Mouse (Mus musculus) midbrain, embryonic 11.5 days (tissue): ENCODE measurements around the gene Vti1a. TPM values are rescaled to one million over a fixed set of nuclear protein-coding genes. Genes with fewer than 3 reads are reported as not detected.

Experiments used
- ATAC-seq: fragments of 200-750 bp; cut with Nextera tagmentation; 2 replicates; pipeline ENCODE4 v1.8.0; 2017; ENCODE audit warnings: moderate TSS enrichment, moderate library complexity; ENCODE audit not compliant: low FRiP score
- DNase-seq: peaks from one replicate; pipeline ENCODE4 v3.0.0; 2015; ENCODE audit warnings: low spot score; ENCODE audit errors: missing footprints
- H3K27ac ChIP-seq: fragments of 300-500 bp; sonication (generic); 2 replicates; pipeline ENCODE4 v1.5.1; 2014; ENCODE audit warnings: low read depth, low read length
- H3K27me3 ChIP-seq: fragments of 300-500 bp; sonication (generic); 2 replicates; pipeline ENCODE4 v1.6.1; 2014; ENCODE audit warnings: mild to moderate bottlenecking, low read length, moderate library complexity, mixed read lengths; ENCODE audit not compliant: control insufficient read depth, insufficient read depth
- H3K36me3 ChIP-seq: fragments of 300-500 bp; sonication (generic); 2 replicates; pipeline ENCODE4 v1.6.1; 2014; ENCODE audit warnings: mild to moderate bottlenecking, low read length, moderate library complexity, mixed read lengths; ENCODE audit not compliant: control insufficient read depth, insufficient read depth
- H3K4me1 ChIP-seq: fragments of 300-500 bp; sonication (generic); 2 replicates; pipeline ENCODE4 v1.6.1; 2014; ENCODE audit warnings: low read length; ENCODE audit not compliant: control insufficient read depth, insufficient read depth
- H3K4me2 ChIP-seq: fragments of 300-500 bp; sonication (generic); 2 replicates; pipeline ENCODE4 v1.6.1; 2014; ENCODE audit warnings: mild to moderate bottlenecking, moderate library complexity
- H3K4me3 ChIP-seq: fragments of 300-500 bp; sonication (generic); 2 replicates; pipeline ENCODE4 v1.5.1; 2014; ENCODE audit warnings: low read depth, low read length
- H3K9ac ChIP-seq: fragments of 300-500 bp; sonication (generic); 2 replicates; pipeline ENCODE4 v1.6.1; 2014; ENCODE audit warnings: low read length
- H3K9me3 ChIP-seq: fragments of 300-500 bp; sonication (generic); 2 replicates; pipeline ENCODE4 v1.6.1; 2016; ENCODE audit warnings: low read length; ENCODE audit not compliant: control insufficient read depth
- WGBS: fragments of 180-500 bp; shearing (Covaris S2); extraction: QIAGEN DNeasy Blood & Tissue Kit; methylation state at CpG from one replicate; pipeline ENCODE4 v1.1.7; 2014; 5-methylcytosine and 5-hydroxymethylcytosine counted together
- polyA plus RNA-seq: library from polyadenylated mRNA; unstranded; fragments of >200 nt; fragmentation: Nextera tagmentation; extraction: Ambion mirVana; gene quantifications from 2 replicates; pipeline ENCODE4 v1.2.1, GENCODE M21; 2014

Gene Vti1a
- polyA plus RNA-seq, 1 experiment from 2014 or later: 27.1 TPM

DNA sequence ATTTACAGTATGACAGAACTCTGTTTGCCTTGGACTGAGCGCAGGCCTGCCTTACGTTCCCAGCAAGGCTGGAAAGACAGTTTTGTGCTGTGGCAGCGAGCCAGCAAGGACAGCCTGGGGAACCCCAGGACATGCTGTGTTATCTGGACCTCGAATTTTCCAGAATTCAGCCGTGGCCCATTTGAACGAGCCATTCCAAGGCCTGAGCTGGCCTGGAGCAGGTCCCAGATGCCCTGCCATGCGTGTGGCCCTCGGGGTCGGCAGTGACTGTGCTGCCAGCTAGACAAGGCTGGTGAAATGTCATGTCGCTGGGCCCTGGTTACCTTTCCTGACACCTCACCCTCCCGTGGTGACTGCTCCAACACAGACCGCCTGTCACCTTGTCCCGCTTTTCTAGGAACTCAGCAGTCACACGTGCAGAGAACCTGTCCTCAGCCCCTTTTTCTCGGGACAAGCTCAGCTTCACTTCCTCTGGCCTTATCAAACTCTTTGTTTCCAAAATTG lies 247.1 kb downstream of the Vti1a start:
- no peak overlapping the region for H3K4me3 ChIP-seq
- H3K36me3 ChIP-seq: no peaks in the 10 kb centered on the region
- H3K4me1 ChIP-seq: peaks cover 6% of the 10 kb centered on the region; the same call in 1 of the 2 replicates
- no peak overlapping the region for H3K27ac ChIP-seq
- no peaks in the 10 kb centered on the region for H3K9me3 ChIP-seq
- H3K27me3 ChIP-seq: peaks cover 5% of the 10 kb centered on the region
- 87% methylated on average over 15 of the region's 15 CpGs for WGBS
- H3K4me2 ChIP-seq: no peak overlapping the region
- DNase-seq (no peak), ATAC-seq (no peak)
- H3K9ac ChIP-seq: no peak overlapping the region

DNA sequence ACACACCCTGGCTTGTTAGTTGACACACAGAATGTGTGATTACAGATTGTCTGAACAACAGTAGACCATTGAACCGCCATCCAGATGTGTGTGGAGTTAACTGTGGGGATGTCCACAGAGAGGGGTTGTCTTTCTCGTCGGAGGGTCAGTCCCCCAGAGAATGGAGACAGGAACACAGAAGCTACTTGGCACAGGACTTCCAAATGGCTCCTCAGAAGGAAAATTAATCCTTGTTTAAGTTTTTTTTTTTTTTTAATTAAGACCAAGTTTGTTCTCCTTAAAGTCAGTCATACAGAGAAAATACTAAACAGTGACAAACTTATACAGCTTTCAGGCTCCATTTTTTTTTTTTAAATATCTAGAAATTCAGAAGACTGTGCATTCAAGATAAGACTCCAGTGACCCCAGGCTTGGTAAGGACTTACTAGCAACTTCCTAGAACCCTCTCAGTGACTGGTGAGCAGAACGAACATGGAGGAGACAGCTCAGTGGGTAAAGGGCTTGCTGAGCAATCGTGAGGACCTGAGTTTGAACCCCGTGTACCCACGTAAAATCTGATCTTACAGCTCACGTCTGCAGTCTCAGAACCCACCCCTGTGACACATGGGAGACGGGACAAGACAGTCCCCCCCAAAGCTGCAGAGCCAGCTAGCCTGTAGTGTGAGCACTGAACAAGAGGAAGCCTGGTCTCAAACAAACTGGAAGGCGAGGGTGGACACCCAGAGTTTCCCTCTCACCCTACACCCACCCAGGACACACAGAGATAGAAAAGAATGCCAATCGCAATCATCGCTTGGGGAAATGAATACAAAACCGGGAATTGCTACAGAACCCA lies 248.2 kb downstream of the Vti1a start:
- DNase-seq (no peak), ATAC-seq (no peak)
- H3K27ac ChIP-seq: no peak overlapping the region
- H3K9me3 ChIP-seq: no peaks in the 10 kb centered on the region
- H3K4me3 ChIP-seq: no peak overlapping the region
- H3K36me3 ChIP-seq: no peaks in the 10 kb centered on the region
- 88% methylated on average over 13 of the region's 13 CpGs for WGBS
- no peak overlapping the region for H3K4me2 ChIP-seq
- H3K4me1 ChIP-seq: peaks cover 6% of the 10 kb centered on the region; the same call in 1 of the 2 replicates
- no peak overlapping the region for H3K9ac ChIP-seq
- peaks cover 5% of the 10 kb centered on the region for H3K27me3 ChIP-seq

DNA sequence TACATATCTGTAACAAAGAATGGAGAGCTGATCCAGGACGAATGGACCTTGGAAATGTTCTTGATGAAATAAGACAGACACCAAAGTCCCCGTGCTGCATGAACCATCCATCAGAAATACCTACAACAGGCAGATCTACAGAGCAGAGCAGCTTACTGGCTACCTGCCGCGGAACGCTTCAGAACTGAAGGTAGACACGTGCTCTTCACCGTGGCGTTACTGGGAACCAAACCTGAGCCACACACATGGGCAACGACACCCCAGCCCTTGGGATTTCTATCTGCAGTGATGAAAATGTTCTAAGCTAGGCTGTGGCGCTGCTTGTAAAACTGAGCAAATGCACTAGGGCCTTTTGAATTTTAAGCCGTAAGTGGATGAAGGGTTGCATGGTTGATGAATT lies 249.0 kb downstream of the Vti1a start:
- Histone ChIP-seq H3K4me3 (no peak overlapping the region), H3K9ac (no peak overlapping the region), H3K36me3 (no peaks in the 10 kb centered on the region), H3K27me3 (peaks cover 3% of the 10 kb centered on the region), H3K4me2 (no peak overlapping the region), H3K4me1 (peaks cover 6% of the 10 kb centered on the region; the same call in 1 of the 2 replicates), H3K9me3 (no peaks in the 10 kb centered on the region), H3K27ac (no peak overlapping the region)
- no peak for ATAC-seq
- DNase-seq: no peak
- WGBS: 90% methylated on average over 11 of the region's 11 CpGs

DNA sequence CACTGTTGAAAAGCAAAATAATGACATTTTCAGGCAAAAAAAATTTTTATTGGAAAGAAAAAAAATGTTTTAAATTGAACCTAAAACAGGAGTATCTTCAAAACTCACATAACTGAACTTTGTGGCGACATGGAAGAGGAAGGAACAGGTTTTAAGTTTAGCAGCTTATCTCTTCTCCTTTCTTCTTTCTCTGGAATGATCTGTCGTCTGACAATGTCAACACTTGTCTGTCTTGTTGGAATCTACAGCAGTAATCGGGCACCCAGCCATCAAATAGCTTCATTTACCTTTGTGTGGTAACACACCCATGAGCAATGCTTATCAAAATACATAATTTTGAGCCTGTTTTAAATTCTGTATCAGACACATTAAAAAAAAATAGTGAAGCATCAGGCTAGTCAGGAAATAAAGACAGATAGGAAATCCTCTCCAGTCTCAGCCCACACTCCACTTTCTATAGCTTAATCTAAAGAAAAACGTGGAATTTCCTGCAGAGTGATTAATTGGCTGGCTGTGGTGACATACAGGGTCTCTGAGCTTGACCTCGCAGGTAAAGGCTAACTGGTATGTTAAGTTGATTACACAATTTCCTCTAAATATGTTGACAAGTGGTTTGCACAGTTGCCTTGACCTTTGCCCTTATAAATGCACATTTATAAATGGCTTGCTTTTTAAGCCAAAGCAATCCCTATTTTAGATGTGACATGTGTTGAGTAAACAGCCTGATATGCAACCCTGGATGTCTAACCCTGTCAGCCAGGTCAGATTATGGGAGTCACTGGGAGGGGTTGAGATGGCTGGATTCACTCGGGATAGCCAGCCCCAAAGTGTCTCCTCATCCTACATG lies 249.7 kb downstream of the Vti1a start:
- Histone ChIP-seq H3K36me3 (no peaks in the 10 kb centered on the region), H3K9ac (no peak overlapping the region), H3K27me3 (peaks cover 3% of the 10 kb centered on the region), H3K9me3 (no peaks in the 10 kb centered on the region), H3K27ac (no peak overlapping the region), H3K4me2 (no peak overlapping the region), H3K4me1 (peaks cover 6% of the 10 kb centered on the region; the same call in 1 of the 2 replicates), H3K4me3 (no peak overlapping the region)
- ATAC-seq (no peak), DNase-seq (no peak)
- 74% methylated on average over 6 of the region's 6 CpGs for WGBS

DNA sequence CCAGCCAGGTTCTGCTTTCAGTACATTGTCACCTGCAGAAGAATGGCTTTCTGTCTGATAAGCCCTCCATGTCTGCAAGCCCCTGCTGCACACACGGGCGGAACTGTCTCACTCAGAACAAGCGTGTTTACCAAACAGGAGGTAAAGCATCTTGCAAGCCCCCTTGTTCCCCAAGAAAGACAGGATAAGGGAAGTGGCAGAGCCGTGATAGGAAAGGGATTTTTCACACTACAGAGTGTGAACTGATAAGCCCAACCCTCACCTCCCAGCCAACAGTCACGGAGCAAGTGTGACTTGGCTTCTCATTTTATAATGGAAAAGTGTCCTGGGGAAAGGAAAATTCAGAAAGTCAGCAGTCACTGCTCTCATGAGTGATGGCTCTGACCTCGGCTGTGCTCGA lies 253.0 kb downstream of the Vti1a start:
- DNase-seq: no peak
- Histone ChIP-seq H3K9me3 (no peaks in the 10 kb centered on the region), H3K4me3 (no peak overlapping the region), H3K4me1 (no peaks in the 10 kb centered on the region), H3K27ac (no peak overlapping the region), H3K9ac (no peak overlapping the region), H3K27me3 (no peaks in the 10 kb centered on the region), H3K4me2 (no peak overlapping the region), H3K36me3 (no peaks in the 10 kb centered on the region)
- 87% methylated on average over 7 of the region's 7 CpGs for WGBS
- no peak for ATAC-seq

DNA sequence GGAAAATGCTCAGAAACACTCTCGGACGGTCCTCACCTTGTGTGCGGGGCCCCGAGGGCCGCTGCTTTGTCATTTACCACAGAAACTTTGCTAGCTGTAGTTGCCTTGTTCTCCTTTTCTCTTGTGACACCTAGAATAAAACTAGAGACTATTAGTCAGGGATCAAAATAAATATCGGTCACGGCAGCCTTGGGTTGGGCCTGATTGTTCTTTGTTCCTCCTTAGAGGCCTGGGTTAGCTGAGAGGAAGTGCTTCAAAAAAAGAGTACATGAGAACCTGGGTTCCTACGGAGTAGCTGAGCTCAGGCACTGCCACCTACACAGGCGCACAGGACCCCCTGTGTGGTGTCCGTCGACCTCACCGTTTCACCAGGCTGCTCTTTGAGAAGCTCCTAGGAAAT lies 253.8 kb downstream of the Vti1a start:
- no peak overlapping the region for H3K27ac ChIP-seq
- H3K9me3 ChIP-seq: no peaks in the 10 kb centered on the region
- H3K36me3 ChIP-seq: no peaks in the 10 kb centered on the region
- H3K4me1 ChIP-seq: no peaks in the 10 kb centered on the region
- 89% methylated on average over 12 of the region's 12 CpGs for WGBS
- H3K9ac ChIP-seq: no peak overlapping the region
- no peak overlapping the region for H3K4me2 ChIP-seq
- H3K27me3 ChIP-seq: no peaks in the 10 kb centered on the region
- ATAC-seq: no peak
- DNase-seq: no peak
- no peak overlapping the region for H3K4me3 ChIP-seq

DNA sequence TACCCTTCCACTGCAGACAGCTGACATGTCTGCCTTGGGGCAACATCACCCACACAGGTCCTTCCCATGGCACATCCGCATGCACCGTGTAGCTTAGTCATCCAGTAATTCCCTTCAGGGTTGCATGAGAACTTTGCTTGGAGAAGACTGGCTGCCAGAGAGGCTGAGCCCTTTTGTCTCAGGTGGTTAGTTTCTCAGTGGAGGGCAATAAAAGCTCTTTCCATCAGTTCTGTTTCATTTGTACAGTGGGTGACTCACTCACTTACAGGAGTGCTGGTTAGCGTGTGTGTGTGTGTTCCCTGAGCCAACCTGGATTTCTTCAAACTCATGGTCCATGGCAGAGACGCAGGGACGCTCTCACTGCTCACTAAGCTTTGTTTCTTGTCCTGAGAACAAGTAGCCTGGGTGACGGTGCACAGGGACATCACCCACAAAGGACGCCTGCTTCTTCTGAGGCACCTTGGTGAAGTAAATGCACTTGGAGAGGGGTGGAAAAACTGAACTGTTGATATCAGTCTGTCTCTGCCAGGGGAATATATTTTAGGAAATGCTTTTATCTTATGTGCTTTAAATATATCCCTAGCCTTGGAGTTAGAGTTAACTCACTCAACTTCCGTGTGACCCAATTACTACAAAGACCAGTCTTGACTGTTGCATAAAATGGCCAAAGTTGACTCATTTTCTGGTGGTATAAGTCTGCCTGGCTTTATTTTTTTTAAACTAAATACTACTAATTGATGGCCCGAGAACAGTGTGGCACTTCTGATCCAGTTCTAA lies 254.6 kb downstream of the Vti1a start:
- no peak for ATAC-seq

DNA sequence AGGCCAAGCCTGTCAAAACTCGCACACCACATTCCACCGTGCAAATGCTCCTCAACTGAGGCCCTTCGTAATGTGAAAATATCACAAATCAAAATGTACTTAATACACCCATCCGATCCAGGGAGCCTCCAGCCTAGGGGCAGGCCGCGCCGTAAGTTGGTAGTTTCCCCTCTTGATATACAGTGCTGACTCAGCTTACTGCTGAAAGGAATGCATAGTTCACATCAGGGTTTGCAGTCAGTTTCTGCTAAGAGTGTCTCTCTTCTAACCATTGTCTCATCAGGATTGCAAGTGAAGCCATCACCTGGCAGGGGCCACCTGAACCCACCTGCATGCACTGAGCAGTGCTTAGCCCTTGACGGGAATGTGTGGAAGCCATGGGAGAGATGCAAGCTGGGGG lies 255.4 kb downstream of the Vti1a start:
- whole genome bisulfite sequencing: 93% methylated on average over 8 of the region's 8 CpGs
- Histone ChIP-seq H3K27ac (no peak overlapping the region), H3K36me3 (no peaks in the 10 kb centered on the region), H3K9me3 (no peaks in the 10 kb centered on the region), H3K4me2 (no peak overlapping the region), H3K27me3 (no peaks in the 10 kb centered on the region), H3K4me1 (no peaks in the 10 kb centered on the region), H3K4me3 (no peak overlapping the region), H3K9ac (no peak overlapping the region)
- no peak for DNase-seq
- no peak for ATAC-seq

More for the DNA sequence above, 254.6 kb downstream of the Vti1a start:
- no peak overlapping the region for H3K4me3 ChIP-seq
- H3K9me3 ChIP-seq: no peaks in the 10 kb centered on the region
- DNase-seq: no peak
- no peaks in the 10 kb centered on the region for H3K27me3 ChIP-seq
- no peak overlapping the region for H3K9ac ChIP-seq
- 93% methylated on average over 9 of the region's 9 CpGs for WGBS
- H3K36me3 ChIP-seq: no peaks in the 10 kb centered on the region
- H3K27ac ChIP-seq: no peak overlapping the region
- H3K4me1 ChIP-seq: no peaks in the 10 kb centered on the region
- H3K4me2 ChIP-seq: no peak overlapping the region
